Mouse (Mus musculus) erythroblast, embryonic 14.5 days (primary cell): ENCODE data around the gene Prf1.

Experiments
- GATA1 ChIP-seq: IDR thresholded peaks from 2 replicates; pipeline ENCODE4 v1.6.1; 2012; ENCODE audit warnings: low read length, inconsistent platforms, mixed read lengths
- TAL1 ChIP-seq: IDR thresholded peaks from 3 replicates; pipeline ENCODE4 v1.6.1; 2012; ENCODE audit warnings: low read length, inconsistent platforms, mixed read lengths

DNA sequence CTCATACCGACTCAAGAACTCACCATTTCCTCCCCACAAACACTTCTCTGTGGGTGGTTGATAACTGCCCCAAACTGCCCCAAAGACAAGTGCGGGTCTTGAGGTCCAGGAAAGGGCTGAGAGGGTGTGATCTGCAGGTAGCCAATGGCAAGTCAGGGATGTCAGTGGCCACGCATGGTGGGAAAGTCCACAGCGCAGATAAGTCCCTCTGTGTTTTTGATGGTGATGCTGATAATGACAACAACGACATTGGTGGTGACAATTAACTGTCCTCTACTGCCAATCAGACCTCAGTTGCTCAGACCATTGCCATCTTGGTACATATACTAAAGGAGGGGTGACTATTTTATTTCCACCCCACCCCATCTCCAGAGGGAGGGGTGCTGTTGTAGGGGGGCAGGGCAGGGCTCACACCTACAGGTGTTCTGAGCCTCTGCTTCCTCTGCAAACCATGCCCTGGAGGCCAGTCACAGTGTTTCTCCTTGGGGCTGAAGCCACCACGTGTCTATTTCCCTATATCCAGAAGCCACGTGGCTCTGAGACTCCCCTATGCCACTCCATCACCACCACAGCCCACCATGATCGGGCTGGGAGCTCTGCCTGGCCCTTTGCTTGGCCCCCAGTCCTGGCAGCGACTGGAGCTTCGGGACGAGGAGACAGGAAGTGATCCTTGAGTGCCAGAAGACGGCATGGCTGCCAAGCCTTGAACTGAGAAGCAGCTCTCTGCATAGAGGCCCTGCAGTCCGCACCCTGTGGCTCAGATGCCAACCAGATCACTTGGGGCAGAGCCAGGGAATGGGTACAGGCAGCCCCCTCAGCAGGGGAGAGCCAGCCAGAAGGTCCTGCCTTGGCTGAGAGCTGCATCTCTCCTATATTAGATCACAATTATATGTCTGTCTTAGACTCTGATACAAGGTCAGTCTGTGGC lies 36.1 kb upstream of the Prf1 start:
- TF ChIP-seq GATA1: no peak
- TF ChIP-seq TAL1: no peak
